Mouse (Mus musculus) forebrain, embryonic 10.5 days (tissue): ENCODE data around the gene 4930432K21Rik. TPM values are rescaled to one million over a fixed set of nuclear protein-coding genes. Genes with fewer than 3 reads are reported as not detected.

Experiments
- DNase-seq: peaks from one replicate; pipeline ENCODE4 v3.0.0-alpha.2; 2017; ENCODE audit warnings: low spot score; ENCODE audit errors: extremely low spot score
- H3K27ac ChIP-seq: fragments of 300-500 bp; sonication (generic); 2 replicates; pipeline ENCODE4 v1.5.1; 2016; ENCODE audit warnings: mild to moderate bottlenecking
- H3K27me3 ChIP-seq: fragments of 300-500 bp; sonication (generic); 2 replicates; pipeline ENCODE4 v1.6.1; 2016; ENCODE audit warnings: mild to moderate bottlenecking; ENCODE audit not compliant: poor library complexity, severe bottlenecking
- H3K36me3 ChIP-seq: fragments of 300-500 bp; sonication (generic); replicated peaks from 2 replicates; pipeline ENCODE4 v1.6.1; 2016; ENCODE audit warnings: mild to moderate bottlenecking, moderate library complexity
- H3K4me1 ChIP-seq: fragments of 300-500 bp; sonication (generic); 2 replicates; pipeline ENCODE4 v1.6.1; 2016
- H3K4me3 ChIP-seq: fragments of 300-500 bp; sonication (generic); 2 replicates; pipeline ENCODE4 v1.5.1; 2016; ENCODE audit warnings: mild to moderate bottlenecking, moderate library complexity
- H3K9me3 ChIP-seq: fragments of 300-500 bp; sonication (generic); 2 replicates; pipeline ENCODE4 v1.6.1; 2016; ENCODE audit warnings: mild to moderate bottlenecking, moderate library complexity
- WGBS: fragments of 180-500 bp; shearing (Covaris S2); methylation state at CpG from one replicate; pipeline ENCODE4 v1.1.7; 2016; 5-methylcytosine and 5-hydroxymethylcytosine counted together
- polyA plus RNA-seq: library from polyadenylated mRNA; unstranded; fragments of >200 nt; fragmentation: Nextera tagmentation; extraction: Ambion mirVana; gene quantifications from 2 replicates; pipeline ENCODE4 v1.2.1, GENCODE M21; 2016

The 4930432K21Rik gene
- polyA plus RNA-seq, 1 experiment from 2014 or later: 1.9 TPM

- no peak overlapping the region for H3K27ac ChIP-seq
- no peak for DNase-seq
- H3K4me1 ChIP-seq: no peaks in the 10 kb centered on the region
- H3K9me3 ChIP-seq: no peaks in the 10 kb centered on the region
- H3K36me3 ChIP-seq: peaks cover 54% of the 10 kb centered on the region
- WGBS: 93% methylated on average over 5 of the region's 5 CpGs
- no peak overlapping the region for H3K4me3 ChIP-seq
- H3K27me3 ChIP-seq: no peaks in the 10 kb centered on the region
Observed at GRCm38 (mm10) chr8:84170096-84170495, 22.3 kb downstream of the 4930432K21Rik start.

- H3K4me3 ChIP-seq: no peak overlapping the region
- H3K4me1 ChIP-seq: peaks cover 18% of the 10 kb centered on the region
- H3K27me3 ChIP-seq: no peaks in the 10 kb centered on the region
- peaks cover 89% of the 10 kb centered on the region for H3K36me3 ChIP-seq
- DNase-seq: no peak
- no peaks in the 10 kb centered on the region for H3K9me3 ChIP-seq
- H3K27ac ChIP-seq: no peak overlapping the region
- WGBS: 79% methylated on average over 6 of the region's 6 CpGs
Observed at GRCm38 (mm10) chr8:84173861-84174260, 26.0 kb downstream of the 4930432K21Rik start.

- no peak for DNase-seq
- 55% methylated on average over 3 of the region's 3 CpGs for WGBS
- Histone ChIP-seq H3K4me1 (peaks cover 44% of the 10 kb centered on the region), H3K36me3 (peaks cover 76% of the 10 kb centered on the region), H3K27me3 (no peaks in the 10 kb centered on the region), H3K27ac (no peak overlapping the region), H3K4me3 (no peak overlapping the region), H3K9me3 (no peaks in the 10 kb centered on the region)
Observed at GRCm38 (mm10) chr8:84176560-84176959, 28.7 kb downstream of the 4930432K21Rik start.

GRCm38 (mm10) chr8:84177405-84177804 is 29.6 kb downstream of the 4930432K21Rik start:
- no peak for DNase-seq
- Histone ChIP-seq H3K36me3 (peaks cover 71% of the 10 kb centered on the region), H3K4me1 (peaks cover 51% of the 10 kb centered on the region), H3K27me3 (no peaks in the 10 kb centered on the region), H3K4me3 (no peak overlapping the region), H3K9me3 (no peaks in the 10 kb centered on the region), H3K27ac (no peak overlapping the region)
- WGBS: 83% methylated on average over 3 of the region's 3 CpGs

GRCm38 (mm10) chr8:84178592-84178991 is 30.8 kb downstream of the 4930432K21Rik start:
- Histone ChIP-seq H3K27me3 (no peaks in the 10 kb centered on the region), H3K9me3 (no peaks in the 10 kb centered on the region), H3K36me3 (peaks cover 59% of the 10 kb centered on the region), H3K27ac (0 out of 2 replicates have a peak overlapping the region, but pooled peaks have one; percentile 9), H3K4me3 (peak overlapping the region; percentile 3; the same call in 1 of the 2 replicates), H3K4me1 (peaks cover 63% of the 10 kb centered on the region)
- DNase-seq: no peak
- WGBS: 87% methylated on average over 8 of the region's 8 CpGs

- WGBS: 11% methylated on average over 4 of the region's 4 CpGs
- H3K9me3 ChIP-seq: no peaks in the 10 kb centered on the region
- DNase-seq: no peak
- peaks cover 8% of the 10 kb centered on the region for H3K27me3 ChIP-seq
- peak overlapping the region; percentile 96 for H3K27ac ChIP-seq
- peaks cover 45% of the 10 kb centered on the region for H3K36me3 ChIP-seq
- peak overlapping the region; percentile 51 for H3K4me3 ChIP-seq
- H3K4me1 ChIP-seq: peaks cover 75% of the 10 kb centered on the region
Observed at GRCm38 (mm10) chr8:84179946-84180345, 32.1 kb downstream of the 4930432K21Rik start.

GRCm38 (mm10) chr8:84180530-84181190 is 32.8 kb downstream of the 4930432K21Rik start:
- peaks cover 38% of the 10 kb centered on the region for H3K36me3 ChIP-seq
- no peaks in the 10 kb centered on the region for H3K9me3 ChIP-seq
- DNase-seq: peak; percentile 87
- peaks cover 14% of the 10 kb centered on the region for H3K27me3 ChIP-seq
- under 1% methylated on average over 16 of the region's 16 CpGs for WGBS
- peak overlapping the region; percentile 51 for H3K4me3 ChIP-seq
- peak overlapping the region; percentile 96 for H3K27ac ChIP-seq
- peaks cover 75% of the 10 kb centered on the region for H3K4me1 ChIP-seq

- H3K27ac ChIP-seq: peak overlapping the region; percentile 100
- peaks cover 77% of the 10 kb centered on the region for H3K4me1 ChIP-seq
- H3K36me3 ChIP-seq: peaks cover 19% of the 10 kb centered on the region
- H3K4me3 ChIP-seq: peak overlapping the region; percentile 91
- no peak for DNase-seq
- 70% methylated on average over 4 of the region's 4 CpGs for WGBS
- H3K9me3 ChIP-seq: no peaks in the 10 kb centered on the region
- H3K27me3 ChIP-seq: peaks cover 26% of the 10 kb centered on the region
Observed at GRCm38 (mm10) chr8:84182833-84183232, 35.0 kb downstream of the 4930432K21Rik start.

GRCm38 (mm10) chr8:84183261-84184084 is 35.6 kb downstream of the 4930432K21Rik start:
- Histone ChIP-seq H3K9me3 (no peaks in the 10 kb centered on the region), H3K27me3 (peaks cover 33% of the 10 kb centered on the region), H3K4me3 (peak overlapping the region; percentile 91), H3K4me1 (peaks cover 73% of the 10 kb centered on the region), H3K27ac (peak overlapping the region; percentile 100), H3K36me3 (peaks cover 12% of the 10 kb centered on the region)
- peak; percentile 55 for DNase-seq
- 2% methylated on average over 85 of the region's 87 CpGs for WGBS

GRCm38 (mm10) chr8:84184085-84185043 is 36.5 kb downstream of the 4930432K21Rik start:
- peak overlapping the region; percentile 100 for H3K27ac ChIP-seq
- peak overlapping the region; percentile 91 for H3K4me3 ChIP-seq
- peaks cover 6% of the 10 kb centered on the region for H3K36me3 ChIP-seq
- H3K27me3 ChIP-seq: peaks cover 39% of the 10 kb centered on the region
- WGBS: 21% methylated on average over 21 of the region's 21 CpGs
- H3K9me3 ChIP-seq: no peaks in the 10 kb centered on the region
- peaks cover 64% of the 10 kb centered on the region for H3K4me1 ChIP-seq
- DNase-seq: no peak

- Histone ChIP-seq H3K36me3 (peaks cover 6% of the 10 kb centered on the region; the same call in 1 of the 2 replicates), H3K27ac (peak within 1 kb of the TSS; percentile 100), H3K4me1 (peaks cover 60% of the 10 kb centered on the region), H3K9me3 (no peaks in the 10 kb centered on the region), H3K4me3 (peak within 1 kb of the TSS; percentile 91), H3K27me3 (peaks cover 39% of the 10 kb centered on the region)
- 93% methylated on average over 7 of the region's 7 CpGs for WGBS
- DNase-seq: no peak
Observed at GRCm38 (mm10) chr8:84185117-84185516, 37.3 kb downstream of the 4930432K21Rik start, which contains the start of gene Nanos3. Gene Nanos3 (minus strand): TSS chr8:84185217.

- under 1% methylated on average over 12 of the region's 12 CpGs for WGBS
- peak overlapping the region; percentile 51; the same call in 1 of the 2 replicates for H3K27ac ChIP-seq
- peaks cover 39% of the 10 kb centered on the region for H3K27me3 ChIP-seq
- H3K4me3 ChIP-seq: peak overlapping the region; percentile 50
- H3K36me3 ChIP-seq: peaks cover 3% of the 10 kb centered on the region; the same call in 1 of the 2 replicates
- H3K9me3 ChIP-seq: no peaks in the 10 kb centered on the region
- peaks cover 49% of the 10 kb centered on the region for H3K4me1 ChIP-seq
- DNase-seq: peak; percentile 78
Observed at GRCm38 (mm10) chr8:84186547-84186946, 38.7 kb downstream of the 4930432K21Rik start.
